Mouse (Mus musculus): Measurements from ENCODE around the gene Fndc8.

- TF ChIP-seq CTCF (IDR thresholded peaks at IDR 0.05; ENCODE audit: borderline replicate concordance, control insufficient read depth, extremely low read depth, insufficient read depth, low read length, poor library complexity) = no peak
- no peak for TF ChIP-seq POLR2A (IDR thresholded peaks at IDR 0.05; ENCODE audit: control insufficient read depth, extremely low read depth, insufficient read depth, low read length, poor library complexity)
Measured at GRCm38 (mm10) chr11:82905816-82906215, 13.9 kb downstream of the Fndc8 start.

Data from thymus, adult 2 months (tissue).